Mouse (Mus musculus) stomach, embryonic 15.5 days (tissue): Measurements from ENCODE around the gene Msmo1. TPM values are rescaled to one million over a fixed set of nuclear protein-coding genes. Genes with fewer than 3 reads are reported as not detected.
A peak's percentile ranks its signal among the peaks of the same experiment; 100 is the strongest.

Source experiments
- ATAC-seq: fragments of 200-750 bp; cut with Nextera tagmentation; 2 replicates; pipeline ENCODE4 v1.8.0; 2017; ENCODE audit warnings: low read depth, moderate number of reproducible peaks, moderate TSS enrichment; ENCODE audit not compliant: insufficient read depth, low FRiP score
- H3K27ac ChIP-seq: fragments of 300-500 bp; sonication (generic); 2 replicates; pipeline ENCODE4 v1.5.1; 2015; ENCODE audit warnings: mild to moderate bottlenecking, inconsistent platforms
- H3K27me3 ChIP-seq: fragments of 300-500 bp; sonication (generic); replicated peaks from 2 replicates; pipeline ENCODE4 v1.6.1; 2015; ENCODE audit warnings: inconsistent platforms
- H3K36me3 ChIP-seq: fragments of 300-500 bp; sonication (generic); 2 replicates; pipeline ENCODE4 v1.6.1; 2015; ENCODE audit warnings: inconsistent platforms
- H3K4me1 ChIP-seq: fragments of 300-500 bp; sonication (generic); 2 replicates; pipeline ENCODE4 v1.6.1; 2015; ENCODE audit warnings: inconsistent platforms
- H3K4me2 ChIP-seq: fragments of 300-500 bp; sonication (generic); 2 replicates; pipeline ENCODE4 v1.6.1; 2015; ENCODE audit warnings: mild to moderate bottlenecking, inconsistent platforms
- H3K4me3 ChIP-seq: fragments of 300-500 bp; sonication (generic); replicated peaks from 2 replicates; pipeline ENCODE4 v1.5.1; 2015; ENCODE audit warnings: inconsistent platforms
- H3K9ac ChIP-seq: fragments of 300-500 bp; sonication (generic); 2 replicates; pipeline ENCODE4 v1.6.1; 2015; ENCODE audit warnings: inconsistent platforms
- H3K9me3 ChIP-seq: fragments of 300-500 bp; sonication (generic); 2 replicates; pipeline ENCODE4 v1.6.1; 2016; ENCODE audit warnings: inconsistent platforms
- WGBS: fragments of 180-500 bp; shearing (Covaris S2); methylation state at CpG from one replicate; pipeline ENCODE4 v1.1.7; 2015; 5-methylcytosine and 5-hydroxymethylcytosine counted together
- polyA plus RNA-seq: library from polyadenylated mRNA; unstranded; fragments of >200 nt; fragmentation: Nextera tagmentation; extraction: Ambion mirVana; gene quantifications from 2 replicates; pipeline ENCODE4 v1.2.1, GENCODE M21; 2015

Msmo1 gene
- 131 and 143 TPM in 2 replicates for polyA plus RNA-seq

- under 1% methylated on average over 60 of the region's 60 CpGs for WGBS
- peak within 1 kb of the TSS; percentile 66 for H3K9ac ChIP-seq
- ATAC-seq, result peak; percentile 100
- 0 out of 2 replicates have a peak, but pooled peaks cover 3% of the 10 kb centered on the region for H3K4me1 ChIP-seq
- peak within 1 kb of the TSS; percentile 82 for H3K27ac ChIP-seq
- peak within 1 kb of the TSS; percentile 88 for H3K4me3 ChIP-seq
- no peaks in the 10 kb centered on the region for H3K27me3 ChIP-seq
- H3K4me2 ChIP-seq, result peak within 1 kb of the TSS; percentile 73
- H3K36me3 ChIP-seq, result 0 out of 2 replicates have a peak, but pooled peaks cover 3% of the 10 kb centered on the region
- no peaks in the 10 kb centered on the region for H3K9me3 ChIP-seq
Measured at GRCm38 (mm10) chr8:64733271-64733943, at the start of gene Msmo1. TSS of gene Msmo1 (minus strand) at chr8:64733792.

DNA sequence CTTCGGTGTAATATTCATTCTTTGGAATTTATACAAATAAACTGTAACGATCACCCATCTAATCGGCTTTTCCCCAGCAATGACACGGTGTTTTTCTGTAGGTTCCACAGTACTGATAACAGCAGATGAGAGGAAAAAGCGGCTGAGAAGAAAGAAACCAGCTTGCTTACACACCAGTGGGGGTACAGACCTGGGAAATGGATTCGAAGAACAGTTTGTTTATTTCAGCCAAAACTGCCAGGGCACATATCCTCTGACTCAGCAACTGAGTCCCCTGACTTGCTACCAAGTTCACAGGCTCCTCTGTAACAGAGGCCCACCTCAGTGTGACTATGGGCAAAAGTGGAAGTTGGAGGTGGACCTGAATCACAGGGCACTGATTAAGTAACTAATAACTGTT lies 48.4 kb upstream of the Msmo1 start:
- Histone ChIP-seq H3K4me3 (no peak overlapping the region), H3K36me3 (0 out of 2 replicates have a peak, but pooled peaks cover 2% of the 10 kb centered on the region), H3K27me3 (no peaks in the 10 kb centered on the region), H3K9ac (no peak overlapping the region), H3K27ac (no peak overlapping the region), H3K9me3 (no peaks in the 10 kb centered on the region), H3K4me1 (no peaks in the 10 kb centered on the region), H3K4me2 (no peak overlapping the region)
- WGBS, result 72% methylated on average over 6 of the region's 6 CpGs
- ATAC-seq, result no peak

- WGBS, result 66% methylated on average over 9 of the region's 9 CpGs
- H3K4me3 ChIP-seq, result no peak overlapping the region
- 0 out of 2 replicates have a peak, but pooled peaks cover 2% of the 10 kb centered on the region for H3K36me3 ChIP-seq
- H3K4me1 ChIP-seq, result no peaks in the 10 kb centered on the region
- H3K9ac ChIP-seq, result no peak overlapping the region
- no peak overlapping the region for H3K27ac ChIP-seq
- no peaks in the 10 kb centered on the region for H3K27me3 ChIP-seq
- H3K9me3 ChIP-seq, result no peaks in the 10 kb centered on the region
- no peak overlapping the region for H3K4me2 ChIP-seq
- ATAC-seq, result no peak
Measured at GRCm38 (mm10) chr8:64777925-64778324, 44.3 kb upstream of the Msmo1 start.

DNA sequence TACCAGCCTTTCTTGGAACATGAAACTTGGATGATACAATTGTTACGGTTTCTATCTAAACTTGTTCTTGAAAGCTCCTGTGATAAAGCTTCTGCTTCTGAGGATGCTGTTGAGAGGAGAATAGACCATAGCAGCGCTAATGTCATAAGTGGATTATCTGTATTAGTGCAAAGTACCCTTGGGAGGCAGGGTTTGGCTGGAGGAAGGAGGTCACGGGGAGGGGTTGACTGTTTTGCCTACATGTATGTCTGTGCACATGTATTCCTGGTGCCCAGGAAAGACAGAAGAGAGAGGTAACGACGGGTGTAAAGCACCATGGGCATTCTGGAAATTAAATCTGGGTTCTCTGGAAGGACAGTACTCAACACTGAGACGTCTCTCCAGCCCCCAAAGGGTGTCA lies 40.5 kb upstream of the Msmo1 start:
- Histone ChIP-seq H3K27ac (no peak overlapping the region), H3K4me1 (no peaks in the 10 kb centered on the region), H3K9ac (no peak overlapping the region), H3K4me2 (no peak overlapping the region), H3K4me3 (no peak overlapping the region), H3K27me3 (no peaks in the 10 kb centered on the region), H3K36me3 (0 out of 2 replicates have a peak, but pooled peaks cover 2% of the 10 kb centered on the region), H3K9me3 (no peaks in the 10 kb centered on the region)
- 92% methylated on average over 6 of the region's 6 CpGs for WGBS
- ATAC-seq, result no peak

DNA sequence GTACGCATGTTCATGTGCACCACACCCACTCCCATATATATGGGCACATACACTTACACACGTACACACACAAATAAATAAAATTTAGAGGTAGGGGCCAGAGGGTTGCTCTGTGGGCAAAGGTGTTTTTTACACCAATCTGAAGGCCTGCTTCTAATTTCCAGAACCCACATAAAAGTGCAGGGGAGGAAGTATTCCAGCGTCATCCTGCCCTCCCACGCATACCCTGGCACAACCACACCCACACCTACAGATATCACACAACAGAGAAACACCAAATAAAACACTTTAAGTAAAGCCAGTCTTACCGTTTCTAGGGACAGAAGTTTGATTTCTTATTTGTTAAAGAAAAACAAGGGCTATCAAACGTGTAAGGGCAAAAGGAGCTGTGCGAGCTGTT lies 37.2 kb upstream of the Msmo1 start:
- H3K36me3 ChIP-seq, result no peaks in the 10 kb centered on the region

GRCm38 (mm10) chr8:64769586-64769985 lies 36.0 kb upstream of the Msmo1 start:
- no peak overlapping the region for H3K4me3 ChIP-seq
- WGBS, result 81% methylated on average over 7 of the region's 7 CpGs
- H3K36me3 ChIP-seq, result no peaks in the 10 kb centered on the region
- H3K9me3 ChIP-seq, result no peaks in the 10 kb centered on the region
- no peak overlapping the region for H3K9ac ChIP-seq
- H3K4me2 ChIP-seq, result no peak overlapping the region
- H3K27ac ChIP-seq, result no peak overlapping the region
- ATAC-seq, result no peak
- no peaks in the 10 kb centered on the region for H3K27me3 ChIP-seq
- no peaks in the 10 kb centered on the region for H3K4me1 ChIP-seq

More for the DNA sequence above, 37.2 kb upstream of the Msmo1 start:
- no peak overlapping the region for H3K4me2 ChIP-seq
- no peak overlapping the region for H3K27ac ChIP-seq
- no peak overlapping the region for H3K4me3 ChIP-seq
- WGBS, result 78% methylated on average over 7 of the region's 7 CpGs
- H3K27me3 ChIP-seq, result no peaks in the 10 kb centered on the region
- H3K4me1 ChIP-seq, result no peaks in the 10 kb centered on the region
- H3K9me3 ChIP-seq, result no peaks in the 10 kb centered on the region
- ATAC-seq, result no peak
- no peak overlapping the region for H3K9ac ChIP-seq

DNA sequence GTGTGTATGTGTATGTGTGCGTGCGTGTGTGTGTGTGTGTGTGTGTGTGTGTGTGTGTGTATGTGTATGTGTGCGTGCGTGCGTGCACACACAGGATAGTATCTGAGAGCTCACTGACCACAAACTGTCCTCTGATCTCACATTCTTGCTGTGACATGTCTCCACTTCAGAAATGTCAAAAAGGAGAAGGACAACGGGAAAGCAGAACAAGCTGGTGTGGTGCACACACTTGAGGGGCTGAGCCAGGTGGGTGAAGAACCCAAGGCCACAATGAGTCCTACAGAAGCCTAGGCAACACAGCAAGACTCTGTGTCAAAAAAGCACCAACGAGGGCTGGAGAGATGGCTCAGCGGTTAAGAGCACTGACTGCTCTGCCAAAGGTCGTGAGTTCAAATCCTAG lies 35.1 kb upstream of the Msmo1 start:
- Histone ChIP-seq H3K27ac (no peak overlapping the region), H3K27me3 (no peaks in the 10 kb centered on the region), H3K4me2 (no peak overlapping the region), H3K4me3 (no peak overlapping the region), H3K4me1 (no peaks in the 10 kb centered on the region), H3K9me3 (no peaks in the 10 kb centered on the region), H3K9ac (no peak overlapping the region), H3K36me3 (no peaks in the 10 kb centered on the region)
- no peak for ATAC-seq
- 93% methylated on average over 7 of the region's 9 CpGs for WGBS

DNA sequence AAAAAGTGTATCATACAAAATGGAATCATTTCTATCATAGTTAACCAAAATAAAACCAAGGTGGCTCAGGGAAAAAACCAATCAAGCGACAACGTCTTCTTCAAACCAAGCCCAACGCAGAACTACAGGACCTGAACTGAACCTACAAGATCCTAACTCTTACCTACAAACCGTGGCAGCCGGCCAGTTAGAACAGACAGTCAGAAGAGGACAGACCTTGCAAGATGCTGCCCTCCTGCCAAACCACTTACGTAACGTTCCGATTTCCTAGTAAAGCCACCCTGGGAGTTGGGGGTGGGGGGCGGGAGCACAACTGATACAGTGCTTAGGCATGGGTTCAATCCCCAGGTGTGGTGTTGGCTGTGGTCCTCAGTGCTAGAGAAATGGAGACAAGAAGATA lies 33.5 kb upstream of the Msmo1 start:
- Histone ChIP-seq H3K9me3 (no peaks in the 10 kb centered on the region), H3K27ac (no peak overlapping the region), H3K9ac (no peak overlapping the region), H3K4me3 (no peak overlapping the region), H3K27me3 (no peaks in the 10 kb centered on the region), H3K4me1 (no peaks in the 10 kb centered on the region), H3K4me2 (no peak overlapping the region), H3K36me3 (no peaks in the 10 kb centered on the region)
- ATAC-seq, result no peak
- 87% methylated on average over 9 of the region's 9 CpGs for WGBS

- 50% methylated on average over 9 of the region's 9 CpGs for WGBS
- H3K4me2 ChIP-seq, result no peak overlapping the region
- H3K36me3 ChIP-seq, result no peaks in the 10 kb centered on the region
- no peaks in the 10 kb centered on the region for H3K27me3 ChIP-seq
- no peaks in the 10 kb centered on the region for H3K9me3 ChIP-seq
- no peak for ATAC-seq
- H3K9ac ChIP-seq, result no peak overlapping the region
- H3K4me1 ChIP-seq, result no peaks in the 10 kb centered on the region
- no peak overlapping the region for H3K4me3 ChIP-seq
- no peak overlapping the region for H3K27ac ChIP-seq
Measured at GRCm38 (mm10) chr8:64764075-64764474, 30.5 kb upstream of the Msmo1 start.

GRCm38 (mm10) chr8:64762751-64763150 lies 29.2 kb upstream of the Msmo1 start:
- no peak for ATAC-seq
- 0 out of 2 replicates have a peak, but pooled peaks cover 4% of the 10 kb centered on the region for H3K36me3 ChIP-seq
- H3K27me3 ChIP-seq, result no peaks in the 10 kb centered on the region
- no peaks in the 10 kb centered on the region for H3K4me1 ChIP-seq
- H3K4me3 ChIP-seq, result no peak overlapping the region
- no peaks in the 10 kb centered on the region for H3K9me3 ChIP-seq
- 88% methylated on average over 1 of the region's 1 CpGs for WGBS
- no peak overlapping the region for H3K4me2 ChIP-seq
- H3K27ac ChIP-seq, result no peak overlapping the region
- no peak overlapping the region for H3K9ac ChIP-seq

DNA sequence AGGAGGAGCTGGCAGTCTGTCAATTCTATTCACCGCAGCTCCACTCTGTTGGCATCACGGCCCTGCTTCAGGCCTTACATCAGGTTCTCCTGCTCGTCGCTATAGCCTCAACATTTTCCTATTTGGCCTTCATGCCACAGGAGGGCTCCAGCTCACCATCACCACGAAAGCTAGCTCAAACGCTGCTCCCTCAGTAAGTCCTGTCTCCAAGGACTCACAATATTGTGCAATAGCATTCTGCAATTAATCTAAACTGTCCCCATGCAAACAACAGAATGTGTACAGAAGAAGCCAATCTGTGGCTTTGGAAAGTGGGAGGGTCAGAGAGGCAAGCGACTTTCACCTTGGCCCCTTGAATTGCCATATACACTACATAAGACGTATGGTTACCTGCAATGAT lies 27.8 kb upstream of the Msmo1 start:
- Histone ChIP-seq H3K4me3 (no peak overlapping the region), H3K36me3 (0 out of 2 replicates have a peak, but pooled peaks cover 5% of the 10 kb centered on the region), H3K4me1 (no peaks in the 10 kb centered on the region), H3K9me3 (no peaks in the 10 kb centered on the region), H3K27me3 (no peaks in the 10 kb centered on the region), H3K9ac (no peak overlapping the region), H3K27ac (no peak overlapping the region), H3K4me2 (no peak overlapping the region)
- 64% methylated on average over 8 of the region's 8 CpGs for WGBS
- peak; percentile 79; the same call in 1 of the 2 replicates for ATAC-seq

DNA sequence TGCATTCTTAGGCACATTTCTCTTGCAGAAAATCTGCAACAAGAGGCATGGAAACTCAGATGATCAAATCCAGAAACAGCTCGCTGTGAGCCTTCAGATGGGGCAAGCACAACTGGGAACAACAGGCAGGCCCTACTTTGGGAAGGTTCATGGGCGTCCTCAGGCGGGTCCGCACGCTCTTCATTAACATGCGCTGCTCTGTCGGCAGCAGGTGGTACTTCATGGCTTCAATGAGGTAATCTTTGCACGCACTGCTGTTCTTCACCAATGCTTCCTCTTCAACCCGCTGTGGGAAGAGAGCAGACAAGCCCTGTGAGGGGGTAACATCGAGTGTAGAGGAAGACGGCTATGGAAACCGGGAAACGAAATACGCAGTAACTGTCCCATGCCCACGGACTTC lies 24.4 kb upstream of the Msmo1 start:
- H3K36me3 ChIP-seq, result 0 out of 2 replicates have a peak, but pooled peaks cover 5% of the 10 kb centered on the region
- H3K4me3 ChIP-seq, result no peak overlapping the region
- no peaks in the 10 kb centered on the region for H3K9me3 ChIP-seq
- no peaks in the 10 kb centered on the region for H3K4me1 ChIP-seq
- WGBS, result 95% methylated on average over 15 of the region's 15 CpGs
- no peak overlapping the region for H3K9ac ChIP-seq
- no peak overlapping the region for H3K27ac ChIP-seq
- no peaks in the 10 kb centered on the region for H3K27me3 ChIP-seq
- ATAC-seq, result no peak
- H3K4me2 ChIP-seq, result no peak overlapping the region
